Mouse (Mus musculus) lung, embryonic 14.5 days (tissue): ENCODE data around the gene Galr2. TPM values are rescaled to one million over a fixed set of nuclear protein-coding genes. Genes with fewer than 3 reads are reported as not detected.
A peak's percentile ranks its signal among the peaks of the same experiment; 100 is the strongest.

ENCODE experiments used
- ATAC-seq: fragments of 200-750 bp; cut with Nextera tagmentation; 2 replicates; pipeline ENCODE4 v1.8.0; 2017; ENCODE audit warnings: mild to moderate bottlenecking, moderate TSS enrichment, moderate library complexity; ENCODE audit not compliant: insufficient read depth
- DNase-seq: peaks from one replicate; pipeline ENCODE4 v3.0.0-alpha.2; 2015
- H3K27ac ChIP-seq: fragments of 300-500 bp; sonication (generic); 2 replicates; pipeline ENCODE4 v1.5.1; 2014; ENCODE audit warnings: low read depth, mild to moderate bottlenecking, moderate library complexity
- H3K27me3 ChIP-seq: fragments of 300-500 bp; sonication (generic); 2 replicates; pipeline ENCODE4 v1.6.1; 2014; ENCODE audit warnings: low read length, control low read depth; ENCODE audit not compliant: insufficient read depth
- H3K36me3 ChIP-seq: fragments of 300-500 bp; sonication (generic); 2 replicates; pipeline ENCODE4 v1.6.1; 2014; ENCODE audit warnings: control low read depth; ENCODE audit not compliant: insufficient read depth
- H3K4me1 ChIP-seq: fragments of 300-500 bp; sonication (generic); 2 replicates; pipeline ENCODE4 v1.6.1; 2014; ENCODE audit warnings: antibody characterized with exemption, control low read depth; ENCODE audit not compliant: insufficient read depth
- H3K4me2 ChIP-seq: fragments of 300-500 bp; sonication (generic); 2 replicates; pipeline ENCODE4 v1.6.1; 2014; ENCODE audit warnings: mild to moderate bottlenecking
- H3K4me3 ChIP-seq: fragments of 300-500 bp; sonication (generic); 2 replicates; pipeline ENCODE4 v1.5.1; 2014; ENCODE audit warnings: low read depth, low read length
- H3K9ac ChIP-seq: fragments of 300-500 bp; sonication (generic); 2 replicates; pipeline ENCODE4 v1.6.1; 2014
- H3K9me3 ChIP-seq: fragments of 300-500 bp; sonication (generic); 2 replicates; pipeline ENCODE4 v1.6.1; 2016; ENCODE audit warnings: low read depth, low read length, control low read depth
- CTCF ChIP-seq: IDR thresholded peaks from 2 replicates; pipeline ENCODE4 v1.5.1; 2016; ENCODE audit warnings: antibody characterized with exemption, low read depth
- WGBS: fragments of 180-500 bp; shearing (Covaris S2); extraction: QIAGEN DNeasy Blood & Tissue Kit; methylation state at CpG from one replicate; pipeline ENCODE4 v1.1.7; 2014; 5-methylcytosine and 5-hydroxymethylcytosine counted together
- polyA plus RNA-seq: library from polyadenylated mRNA; unstranded; fragments of >200 nt; fragmentation: Nextera tagmentation; extraction: Ambion mirVana; gene quantifications from 2 replicates; pipeline ENCODE4 v1.2.1, GENCODE M21; 2014

The Galr2 gene
- polyA plus RNA-seq, 1 experiment from 2014 or later: not detected

- DNase-seq (no peak), ATAC-seq (no peak)
- no peaks in the 10 kb centered on the region for H3K9me3 ChIP-seq
- H3K27ac ChIP-seq: no peak overlapping the region
- H3K9ac ChIP-seq: no peak overlapping the region
- TF ChIP-seq CTCF: no peak
- H3K36me3 ChIP-seq: peaks cover 97% of the 10 kb centered on the region
- no peak overlapping the region for H3K4me3 ChIP-seq
- H3K4me2 ChIP-seq: no peak overlapping the region
- H3K4me1 ChIP-seq: no peaks in the 10 kb centered on the region
- no peaks in the 10 kb centered on the region for H3K27me3 ChIP-seq
- 83% methylated on average over 9 of the region's 9 CpGs for WGBS
These were observed 24.6 kb upstream of the Galr2 start for GRCm38 (mm10) chr11:116255982-116256675.

GRCm38 (mm10) chr11:116259461-116259860 lies 21.3 kb upstream of the Galr2 start:
- no peak overlapping the region for H3K9ac ChIP-seq
- H3K4me2 ChIP-seq: no peak overlapping the region
- DNase-seq (no peak), ATAC-seq (no peak)
- no peak overlapping the region for H3K4me3 ChIP-seq
- H3K27ac ChIP-seq: no peak overlapping the region
- 88% methylated on average over 8 of the region's 8 CpGs for WGBS
- TF ChIP-seq CTCF: no peak
- no peaks in the 10 kb centered on the region for H3K4me1 ChIP-seq
- H3K9me3 ChIP-seq: no peaks in the 10 kb centered on the region
- no peaks in the 10 kb centered on the region for H3K27me3 ChIP-seq
- H3K36me3 ChIP-seq: peaks cover 97% of the 10 kb centered on the region

GRCm38 (mm10) chr11:116260259-116260658 lies 20.5 kb upstream of the Galr2 start:
- ATAC-seq (no peak; the same call in 1 of the 2 replicates), DNase-seq (peak; percentile 25)
- H3K4me2 ChIP-seq: no peak overlapping the region
- H3K9me3 ChIP-seq: no peaks in the 10 kb centered on the region
- H3K27me3 ChIP-seq: no peaks in the 10 kb centered on the region
- TF ChIP-seq CTCF: no peak
- H3K9ac ChIP-seq: no peak overlapping the region; the same call in 1 of the 2 replicates
- no peaks in the 10 kb centered on the region for H3K4me1 ChIP-seq
- peaks cover 95% of the 10 kb centered on the region for H3K36me3 ChIP-seq
- H3K27ac ChIP-seq: no peak overlapping the region
- 61% methylated on average over 7 of the region's 7 CpGs for WGBS
- H3K4me3 ChIP-seq: no peak overlapping the region

- H3K4me3 ChIP-seq: no peak overlapping the region
- peaks cover 96% of the 10 kb centered on the region for H3K36me3 ChIP-seq
- H3K9me3 ChIP-seq: no peaks in the 10 kb centered on the region
- DNase-seq (no peak), ATAC-seq (no peak)
- H3K27ac ChIP-seq: no peak overlapping the region
- H3K27me3 ChIP-seq: no peaks in the 10 kb centered on the region
- 87% methylated on average over 11 of the region's 11 CpGs for WGBS
- no peak overlapping the region for H3K4me2 ChIP-seq
- TF ChIP-seq CTCF: no peak
- H3K4me1 ChIP-seq: no peaks in the 10 kb centered on the region
- H3K9ac ChIP-seq: no peak overlapping the region
These were observed 15.4 kb upstream of the Galr2 start for GRCm38 (mm10) chr11:116265352-116265751.

- Histone ChIP-seq H3K9me3 (no peaks in the 10 kb centered on the region), H3K4me1 (no peaks in the 10 kb centered on the region), H3K9ac (no peak overlapping the region), H3K27me3 (no peaks in the 10 kb centered on the region), H3K4me2 (no peak overlapping the region), H3K36me3 (peaks cover 96% of the 10 kb centered on the region), H3K27ac (no peak overlapping the region), H3K4me3 (no peak overlapping the region)
- no peak for TF ChIP-seq CTCF
- ATAC-seq (no peak), DNase-seq (no peak)
- WGBS: 89% methylated on average over 4 of the region's 4 CpGs
These were observed 14.9 kb upstream of the Galr2 start for GRCm38 (mm10) chr11:116265850-116266249.

GRCm38 (mm10) chr11:116267637-116268036 lies 13.1 kb upstream of the Galr2 start:
- peak; percentile 22; the same call in 1 of the 2 replicates for TF ChIP-seq CTCF
- no peak overlapping the region for H3K4me2 ChIP-seq
- no peak overlapping the region for H3K9ac ChIP-seq
- 0 out of 2 replicates have a peak, but pooled peaks cover 2% of the 10 kb centered on the region for H3K4me1 ChIP-seq
- 77% methylated on average over 8 of the region's 8 CpGs for WGBS
- H3K9me3 ChIP-seq: no peaks in the 10 kb centered on the region
- DNase-seq (no peak), ATAC-seq (no peak)
- no peaks in the 10 kb centered on the region for H3K27me3 ChIP-seq
- no peak overlapping the region for H3K27ac ChIP-seq
- peaks cover 96% of the 10 kb centered on the region for H3K36me3 ChIP-seq
- no peak overlapping the region for H3K4me3 ChIP-seq

GRCm38 (mm10) chr11:116268313-116268712 lies 12.4 kb upstream of the Galr2 start:
- H3K36me3 ChIP-seq: peaks cover 89% of the 10 kb centered on the region
- H3K27ac ChIP-seq: no peak overlapping the region
- no peak for TF ChIP-seq CTCF
- DNase-seq: no peak
- no peak overlapping the region for H3K4me2 ChIP-seq
- H3K27me3 ChIP-seq: no peaks in the 10 kb centered on the region
- H3K4me1 ChIP-seq: peaks cover 5% of the 10 kb centered on the region; the same call in 1 of the 2 replicates
- ATAC-seq: no peak
- no peak overlapping the region for H3K4me3 ChIP-seq
- no peak overlapping the region for H3K9ac ChIP-seq
- H3K9me3 ChIP-seq: no peaks in the 10 kb centered on the region
- 93% methylated on average over 6 of the region's 6 CpGs for WGBS

- no peak for DNase-seq
- H3K4me1 ChIP-seq: peaks cover 6% of the 10 kb centered on the region
- 89% methylated on average over 8 of the region's 8 CpGs for WGBS
- H3K9me3 ChIP-seq: no peaks in the 10 kb centered on the region
- no peak overlapping the region for H3K9ac ChIP-seq
- H3K36me3 ChIP-seq: peaks cover 76% of the 10 kb centered on the region
- H3K4me3 ChIP-seq: no peak overlapping the region
- no peak for TF ChIP-seq CTCF
- ATAC-seq: no peak
- no peak overlapping the region for H3K4me2 ChIP-seq
- H3K27ac ChIP-seq: no peak overlapping the region
- no peaks in the 10 kb centered on the region for H3K27me3 ChIP-seq
These were observed 11.2 kb upstream of the Galr2 start for GRCm38 (mm10) chr11:116269560-116269959.
